Mouse (Mus musculus) Patski (cell line): ENCODE data around the gene Asic4. TPM values are rescaled to one million over a fixed set of nuclear protein-coding genes. Genes with fewer than 3 reads are reported as not detected.

ENCODE experiments used
- ATAC-seq: fragments of 100-300 bp; one replicate; pipeline ENCODE4 v1.8.0; 2021
- CTCF ChIA-PET: fragments of 350-600 bp; sonication (Branson Sonifier 250); formaldehyde crosslinking; loops from one replicate; lab custom pipeline; 2022; ENCODE audit warnings: inconsistent platforms; lab: Charles Lee
- POLR2A ChIA-PET: fragments of 350-600 bp; sonication (Branson Sonifier 250); formaldehyde crosslinking; loops from one replicate; lab custom pipeline; 2022; ENCODE audit warnings: antibody characterized with exemption, inconsistent platforms; lab: Charles Lee
- DNase-seq: peaks from one replicate; pipeline ENCODE4 v3.0.0-alpha.2; 2011; ENCODE audit warnings: low read depth, low spot score
- H3K27me3 ChIP-seq: fragments of 371-371 bp; one replicate; pipeline ENCODE4 v1.5.1; 2021
- CTCF ChIP-seq: fragments of 100-300 bp; IDR thresholded peaks from one replicate; pipeline ENCODE4 v1.5.1; 2021
- in situ Hi-C: fragments of 300-500 bp; cut with MboI; formaldehyde crosslinking; loops from 3 replicates; pipeline ENCODE4 v1.11.1; 2018; ENCODE audit warnings: low pct_unique_long_range_greater_than_20kb, mixed read lengths
- polyA plus RNA-seq: library from polyadenylated mRNA; unstranded; gene quantifications from one replicate; pipeline ENCODE4 v1.2.3, GENCODE M21; 2021

Asic4 gene
- polyA plus RNA-seq, 1 experiment from 2014 or later, result 0.04 TPM

GRCm38 (mm10) chr1:75478916-75479634, 28.8 kb downstream of the Asic4 start, which contains the start of the genes Chpf and Tmem198:
Gene Chpf (minus strand): TSS chr1:75479307.
Gene Tmem198 (plus strand): TSS chr1:75479532.
- POLR2A ChIA-PET, result interaction anchor here (0.9 to 1.2 kb wide), 4 partner anchors 8 to 81 kb away, joined by 3 to 10 read pairs (median 4); no protein-coding TSS in a partner anchor
- in situ Hi-C loops, result loop anchor here (5.0 to 10.0 kb wide), 2 partner anchors 78 to 116 kb away; no protein-coding TSS in a partner anchor
- no peaks in the 10 kb centered on the region for H3K27me3 ChIP-seq
- peak; percentile 87 for ATAC-seq
- DNase-seq, result peak; percentile 88
- CTCF ChIA-PET, result interaction anchor here (0.9 to 3.8 kb wide), 3 partner anchors 21 to 80 kb away, joined by 3 to 32 read pairs (median 14); no protein-coding TSS in a partner anchor
- TF ChIP-seq CTCF, result no peak

- in situ Hi-C loops, result loop anchor here (5.0 to 10.0 kb wide), 2 partner anchors 78 to 115 kb away; no protein-coding TSS in a partner anchor
- CTCF ChIA-PET, result interaction anchor here (0.9 to 3.8 kb wide), 3 partner anchors 21 to 80 kb away, joined by 3 to 32 read pairs (median 14); no protein-coding TSS in a partner anchor
- no peak for DNase-seq
- H3K27me3 ChIP-seq, result no peaks in the 10 kb centered on the region
- POLR2A ChIA-PET, result interaction anchor here (0.9 to 1.2 kb wide), 3 partner anchors 8 to 81 kb away, joined by 3 to 10 read pairs (median 4); no protein-coding TSS in a partner anchor
- no peak for TF ChIP-seq CTCF
- ATAC-seq, result no peak
Measured at GRCm38 (mm10) chr1:75479635-75479989, 29.4 kb downstream of the Asic4 start.

DNA sequence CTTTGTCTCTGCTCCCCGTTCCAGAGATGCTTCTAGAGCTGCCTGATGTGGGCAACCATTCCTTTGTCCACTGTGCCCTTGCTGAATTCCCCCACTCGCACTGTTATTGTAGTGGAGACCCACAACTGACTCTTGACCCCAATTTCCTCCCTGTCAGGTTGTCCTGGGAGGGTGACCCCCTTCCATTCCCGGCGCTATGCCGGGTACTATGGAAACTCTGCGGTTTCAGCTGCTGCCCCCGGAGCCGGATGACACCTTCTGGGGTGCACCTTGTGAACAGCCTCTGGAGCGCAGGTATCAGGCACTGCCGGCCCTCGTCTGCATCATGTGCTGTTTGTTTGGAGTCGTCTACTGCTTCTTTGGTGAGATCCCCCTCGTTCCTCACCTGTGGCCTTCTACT, 29.8 kb downstream of the Asic4 start:
- CTCF ChIA-PET, result no interaction called here
- no peaks in the 10 kb centered on the region for H3K27me3 ChIP-seq
- in situ Hi-C loops, result no loop called here
- TF ChIP-seq CTCF, result no peak
- POLR2A ChIA-PET, result no interaction called here
- ATAC-seq (no peak), DNase-seq (no peak)

GRCm38 (mm10) chr1:75480735-75481134, 30.5 kb downstream of the Asic4 start:
- no peak for DNase-seq
- in situ Hi-C loops, result no loop called here
- H3K27me3 ChIP-seq, result no peaks in the 10 kb centered on the region
- no peak for TF ChIP-seq CTCF
- ATAC-seq, result no peak
- ChIA-PET CTCF (no interaction called here), POLR2A (no interaction called here)

GRCm38 (mm10) chr1:75486561-75486960, 36.3 kb downstream of the Asic4 start:
- TF ChIP-seq CTCF, result no peak
- ChIA-PET CTCF (interaction anchor here (1.0 to 2.4 kb wide), 2 partner anchors 9 to 232 kb away, joined by 3 to 17 read pairs; no protein-coding TSS in a partner anchor), POLR2A (interaction anchor here (0.6 to 1.2 kb wide), 4 partner anchors 8 to 102 kb away, joined by 3 to 10 read pairs (median 6); partner anchors contain the start of genes Chpf and Tmem198)
- ATAC-seq (no peak), DNase-seq (no peak)
- in situ Hi-C loops, result no loop called here
- no peaks in the 10 kb centered on the region for H3K27me3 ChIP-seq

GRCm38 (mm10) chr1:75487040-75487404, 36.8 kb downstream of the Asic4 start:
- no peak for TF ChIP-seq CTCF
- H3K27me3 ChIP-seq, result no peaks in the 10 kb centered on the region
- POLR2A ChIA-PET, result interaction anchor here (0.6 to 1.2 kb wide), 3 partner anchors 8 to 102 kb away, joined by 4 to 10 read pairs (median 7); partner anchors contain the start of genes Chpf and Tmem198
- in situ Hi-C loops, result no loop called here
- no peak for DNase-seq
- peak; percentile 3 for ATAC-seq
- CTCF ChIA-PET, result interaction anchor here (1.0 to 2.4 kb wide), 3 partner anchors 10 to 233 kb away, joined by 3 to 17 read pairs (median 3); no protein-coding TSS in a partner anchor

DNA sequence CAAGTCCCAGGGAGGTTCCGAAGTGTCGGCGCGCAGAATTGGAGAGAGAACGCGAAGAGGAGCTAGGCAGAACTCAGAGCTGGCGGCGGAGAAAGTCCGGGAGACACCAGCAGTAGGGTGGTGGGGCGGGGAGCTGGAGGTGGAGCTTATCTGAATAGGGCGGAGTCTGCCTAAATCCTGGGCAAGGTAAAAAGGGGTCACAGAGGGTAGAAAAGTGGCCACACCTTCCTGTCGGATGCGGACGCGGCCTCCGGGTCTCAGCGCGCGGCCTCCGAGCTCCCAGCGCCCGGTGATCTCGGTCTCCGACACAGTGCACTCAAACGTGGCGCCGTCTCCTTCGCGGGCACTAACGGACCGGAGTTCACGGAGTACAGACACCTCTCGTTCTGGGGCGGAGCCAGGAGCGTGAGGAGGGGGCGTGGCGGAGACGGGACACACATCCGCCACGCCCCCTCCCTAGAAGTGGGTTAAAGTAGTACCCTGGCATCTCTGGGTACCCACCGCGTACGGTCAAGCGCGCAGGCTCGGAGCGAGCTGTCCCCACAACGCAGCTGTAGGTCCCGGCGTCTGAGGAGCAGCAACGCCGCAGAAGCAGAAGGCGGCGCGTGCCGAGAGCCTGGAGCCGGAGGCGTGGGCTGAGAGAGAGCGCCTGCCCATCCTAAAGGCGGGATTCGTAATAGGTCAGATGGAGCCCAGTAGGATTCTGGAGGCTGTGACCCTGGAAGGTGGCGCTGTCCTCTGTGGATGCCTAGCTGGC, 37.3 kb downstream of the Asic4 start:
- peak; percentile 75 for ATAC-seq
- no peaks in the 10 kb centered on the region for H3K27me3 ChIP-seq
- no peak for DNase-seq
- TF ChIP-seq CTCF, result no peak
- ChIA-PET POLR2A (interaction anchor here (0.6 to 1.2 kb wide), 4 partner anchors 9 to 101 kb away, joined by 4 to 10 read pairs (median 6); partner anchors contain the start of genes Chpf and Tmem198), CTCF (interaction anchor here (1.0 to 2.4 kb wide), 3 partner anchors 10 to 233 kb away, joined by 3 to 17 read pairs (median 3); no protein-coding TSS in a partner anchor)
- in situ Hi-C loops, result no loop called here

DNA sequence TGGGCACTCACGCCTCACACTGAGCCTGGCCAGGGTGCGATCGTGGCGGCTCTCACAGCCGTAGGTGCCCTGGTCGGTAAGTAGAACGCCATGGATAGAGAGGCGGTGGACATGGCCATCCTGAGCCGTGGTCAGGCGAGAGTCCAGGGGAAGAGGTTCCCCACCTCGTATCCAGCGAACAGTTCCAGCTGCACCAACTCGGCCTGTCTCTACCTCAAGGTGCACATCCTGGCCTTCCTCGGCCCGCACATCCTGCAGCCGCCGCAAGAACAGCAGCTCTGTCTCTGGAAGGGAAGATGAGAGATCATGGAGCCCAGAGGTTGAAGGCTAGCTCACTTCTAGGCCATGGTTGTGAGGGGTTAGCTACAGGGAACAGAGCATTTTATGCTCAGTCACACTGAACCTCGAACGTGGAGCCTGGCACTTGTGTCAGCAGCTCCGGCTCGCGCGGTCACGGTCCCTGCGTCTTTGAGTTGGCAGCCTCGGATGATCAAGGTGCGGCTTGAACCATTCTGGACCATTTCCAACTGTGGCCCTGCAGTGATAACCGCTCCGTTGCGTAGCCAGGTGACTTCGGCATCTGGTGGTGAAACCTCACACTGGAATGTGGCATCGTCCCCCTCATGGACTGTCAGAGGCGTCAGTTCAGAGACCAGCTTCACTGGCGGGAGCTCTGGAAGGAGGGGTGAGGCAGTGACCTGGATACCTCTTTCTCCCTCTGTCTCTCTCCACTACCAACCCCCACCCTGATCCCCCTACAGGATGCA, 40.7 kb downstream of the Asic4 start:
- DNase-seq (no peak), ATAC-seq (no peak)
- ChIA-PET POLR2A (no interaction called here), CTCF (no interaction called here)
- H3K27me3 ChIP-seq, result no peaks in the 10 kb centered on the region
- in situ Hi-C loops, result no loop called here
- no peak for TF ChIP-seq CTCF

- ChIA-PET CTCF (no interaction called here), POLR2A (interaction anchor here (0.7 to 1.1 kb wide), 2 partner anchors 9 to 14 kb away, joined by 3 to 4 read pairs; partner anchors contain the start of genes Chpf and Tmem198)
- in situ Hi-C loops, result no loop called here
- DNase-seq, result no peak
- ATAC-seq, result no peak
- no peak for TF ChIP-seq CTCF
- H3K27me3 ChIP-seq, result peaks cover 4% of the 10 kb centered on the region
Measured at GRCm38 (mm10) chr1:75492579-75493170, 42.4 kb downstream of the Asic4 start.
